Mouse (Mus musculus): ENCODE results near the gene Ctnnd1. TPM values are rescaled to one million over a fixed set of nuclear protein-coding genes. Genes with fewer than 3 reads are reported as not detected.

Ctnnd1 gene
- polyA plus RNA-seq, 1 experiment from 2014 or later = 34.5 TPM

DNA sequence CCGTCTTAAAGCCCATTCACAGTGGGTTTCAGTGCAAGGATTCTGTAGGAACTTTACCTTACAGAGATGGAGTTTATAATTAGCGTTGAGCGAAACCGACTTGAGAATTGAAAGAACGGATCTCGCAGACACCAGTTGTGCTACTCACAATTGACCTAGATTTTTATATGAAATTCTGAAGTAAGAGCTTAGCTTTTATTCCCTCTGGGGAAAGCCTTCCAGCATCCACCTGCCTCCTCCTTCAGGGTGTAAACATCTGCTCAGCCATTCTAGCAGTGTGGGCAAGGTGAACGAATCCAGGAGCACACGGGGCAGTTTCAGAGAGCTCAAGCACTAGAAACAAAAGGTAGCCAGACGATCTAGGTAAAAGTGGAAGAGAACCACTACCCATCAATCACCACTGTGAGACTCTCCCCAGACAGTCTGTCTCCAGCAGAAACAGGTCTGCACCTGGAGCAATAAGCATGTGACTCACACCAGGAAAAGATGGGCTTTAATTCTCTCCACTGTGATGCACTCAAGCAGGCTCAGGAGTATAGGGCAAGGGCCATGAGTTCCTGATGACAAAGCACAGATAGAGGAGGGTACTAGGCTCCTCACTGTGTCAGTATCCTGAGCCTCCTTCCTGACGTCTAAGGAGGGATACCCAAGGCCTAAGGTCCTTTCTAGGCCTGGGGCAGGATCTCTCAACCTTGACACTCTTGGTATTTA is 99.0 kb downstream of the Ctnnd1 start:
- peak; percentile 96 for ATAC-seq (ENCODE audit: low FRiP score, low TSS enrichment)
- H3K36me3 ChIP-seq (ENCODE audit: control insufficient read depth, insufficient read depth, low read length) = no peaks in the 10 kb centered on the region
- H3K4me2 ChIP-seq (replicated peaks; ENCODE audit: low read depth) = no peak overlapping the region
- no peaks in the 10 kb centered on the region for H3K27me3 ChIP-seq (ENCODE audit: control insufficient read depth, insufficient read depth, low read length)
- no peaks in the 10 kb centered on the region for H3K9me3 ChIP-seq (ENCODE audit: control insufficient read depth, low read length)
- no peak overlapping the region for H3K9ac ChIP-seq (ENCODE audit: low read length)
- no peak overlapping the region for H3K27ac ChIP-seq (replicated peaks)
- DNase-seq (ENCODE audit: low spot score) = no peak
- no peak overlapping the region for H3K4me3 ChIP-seq (ENCODE audit: low read depth, low read length)
- TF ChIP-seq EP300 (optimal IDR thresholded peaks at IDR 0.05) (no peak), CTCF (IDR thresholded peaks at IDR 0.05; ENCODE audit: low read depth) (no peak)
- H3K4me1 ChIP-seq (replicated peaks; ENCODE audit: control insufficient read depth, insufficient read depth) = no peaks in the 10 kb centered on the region
- WGBS = 65% methylated on average over 10 of the region's 10 CpGs

Other genes starting within 250 kb of the Ctnnd1 start
- 18.1 and 18.2 TPM in 2 replicates for gene Calcrl, start 225.4 kb downstream of the Ctnnd1 start, polyA plus RNA-seq (2015; fragmentation: Nextera tagmentation; extraction: Ambion mirVana)
- 22.8 and 23.4 TPM in 2 replicates for gene Tfpi, start 174.0 kb downstream of the Ctnnd1 start, polyA plus RNA-seq (2015; fragmentation: Nextera tagmentation; extraction: Ambion mirVana)
- 0.07 and 0.11 TPM in 2 replicates for gene Btbd18, start 8.3 kb upstream of the Ctnnd1 start, polyA plus RNA-seq (2015; fragmentation: Nextera tagmentation; extraction: Ambion mirVana)
- gene Selenoh, start 20.0 kb upstream of the Ctnnd1 start, polyA plus RNA-seq (2015; fragmentation: Nextera tagmentation; extraction: Ambion mirVana) = 111 and 123 TPM in 2 replicates
- not detected in 2 replicates for gene Gm28635, start 27.3 kb upstream of the Ctnnd1 start, polyA plus RNA-seq (2015; fragmentation: Nextera tagmentation; extraction: Ambion mirVana)
- 18.1 and 18.2 TPM in 2 replicates for gene Med19, start 27.6 kb upstream of the Ctnnd1 start, polyA plus RNA-seq (2015; fragmentation: Nextera tagmentation; extraction: Ambion mirVana)
- gene Tmx2, start 28.4 kb upstream of the Ctnnd1 start, polyA plus RNA-seq (2015; fragmentation: Nextera tagmentation; extraction: Ambion mirVana) = 80.9 and 86.0 TPM in 2 replicates
- 24.1 and 29.7 TPM in 2 replicates for gene Zdhhc5, start 64.4 kb upstream of the Ctnnd1 start, polyA plus RNA-seq (2015; fragmentation: Nextera tagmentation; extraction: Ambion mirVana)
- 16.3 and 16.5 TPM in 2 replicates for gene Clp1, start 76.6 kb upstream of the Ctnnd1 start, polyA plus RNA-seq (2015; fragmentation: Nextera tagmentation; extraction: Ambion mirVana)
- gene Ypel4, start 83.3 kb upstream of the Ctnnd1 start, polyA plus RNA-seq (2015; fragmentation: Nextera tagmentation; extraction: Ambion mirVana) = 1.6 and 2.4 TPM in 2 replicates
- 3.8 and 3.9 TPM in 2 replicates for gene Gm19426, start 92.9 kb upstream of the Ctnnd1 start, polyA plus RNA-seq (2015; fragmentation: Nextera tagmentation; extraction: Ambion mirVana)
- gene Serping1, start 124.7 kb upstream of the Ctnnd1 start, polyA plus RNA-seq (2015; fragmentation: Nextera tagmentation; extraction: Ambion mirVana) = 101 and 103 TPM in 2 replicates
- gene Ube2l6, start 148.1 kb upstream of the Ctnnd1 start, polyA plus RNA-seq (2015; fragmentation: Nextera tagmentation; extraction: Ambion mirVana) = 27.6 and 28.6 TPM in 2 replicates
- gene Smtnl1, start 171.9 kb upstream of the Ctnnd1 start, polyA plus RNA-seq (2015; fragmentation: Nextera tagmentation; extraction: Ambion mirVana) = 0.05 TPM in 1 of 2 replicates, not detected in the other
- 37.7 and 42.3 TPM in 2 replicates for gene Timm10, start 176.2 kb upstream of the Ctnnd1 start, polyA plus RNA-seq (2015; fragmentation: Nextera tagmentation; extraction: Ambion mirVana)
- gene Slc43a1, start 188.1 kb upstream of the Ctnnd1 start, polyA plus RNA-seq (2015; fragmentation: Nextera tagmentation; extraction: Ambion mirVana) = 5.1 and 5.4 TPM in 2 replicates
- gene Rtn4rl2, start 235.9 kb upstream of the Ctnnd1 start, polyA plus RNA-seq (2015; fragmentation: Nextera tagmentation; extraction: Ambion mirVana) = 0.41 and 0.53 TPM in 2 replicates